7 mouse cellular contexts compared by ENCODE assay signal in the genomic region with DNA sequence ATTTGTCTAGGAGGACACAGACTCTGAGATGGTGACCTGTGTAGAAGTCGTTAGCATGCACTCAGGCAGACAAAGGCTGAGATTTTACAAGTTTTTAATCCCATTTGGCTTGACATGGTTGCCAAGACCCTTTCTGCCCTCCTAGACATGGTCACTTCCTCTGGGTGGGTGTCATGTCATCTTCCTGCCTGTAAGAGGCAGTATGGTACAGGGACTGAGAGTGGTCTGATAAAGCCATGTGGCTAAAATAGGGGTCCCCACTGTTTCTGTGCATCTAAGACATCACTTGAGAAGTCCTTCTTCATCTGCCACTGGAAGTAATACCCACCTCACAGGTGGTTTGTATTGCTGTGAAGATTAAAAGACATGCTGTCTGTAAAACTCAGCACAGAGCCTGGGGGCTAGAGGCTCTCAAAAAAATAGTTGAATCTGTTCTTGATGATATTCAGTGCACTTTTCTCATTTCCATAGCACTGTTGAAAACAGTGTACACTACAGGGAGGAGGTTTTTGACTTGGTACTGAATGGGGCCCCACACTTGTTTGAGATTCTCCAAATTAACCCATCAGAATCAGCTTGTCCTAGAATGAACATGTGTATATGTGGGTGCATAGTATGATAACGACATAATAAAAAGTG. TPM values are rescaled to one million over a fixed set of nuclear protein-coding genes. Genes with fewer than 3 reads are reported as not detected.
DNase-seq lines count a peak whose midpoint lies in the region; ATAC-seq lines count a peak whose summit lies in the region.

No protein-coding gene starts in this region.

- no peak overlapping the region for H3K4me3 ChIP-seq in forebrain, embryonic 15.5 days

- H3K27ac ChIP-seq in forebrain, embryonic 15.5 days (replicated peaks): no peak overlapping the region

- no peaks in the 10 kb centered on the region for H3K36me3 ChIP-seq in forebrain, embryonic 15.5 days

- no peaks in the 10 kb centered on the region for H3K9me3 ChIP-seq in forebrain, embryonic 15.5 days

- no peak overlapping the region for H3K4me2 ChIP-seq in forebrain, embryonic 15.5 days (replicated peaks)

- ATAC-seq in forebrain, embryonic 15.5 days (replicated peaks): peak; percentile 53

- no peak overlapping the region for H3K9ac ChIP-seq in forebrain, embryonic 15.5 days (replicated peaks)

- peak; percentile 13 to 23 for DNase-seq in layer of hippocampus, postnatal 25 days (ENCODE audit: extremely low spot score in 1 of 2, low spot score in 1 of 2)
- no peak for DNase-seq in layer of hippocampus, adult 11-12 months (ENCODE audit: low spot score)
- DNase-seq in R1 (ENCODE audit: low read depth, low spot score): peak; percentile 44
- peak; percentile 30 for DNase-seq in lung, postnatal 14 days
- no peak for DNase-seq in thymus, postnatal 25 days
- no peak for DNase-seq in urinary bladder, adult 18-20 months (ENCODE audit: low spot score in 2 of 2)

- peaks cover 8% of the 10 kb centered on the region; the same call in 1 of the 2 replicates for H3K4me1 ChIP-seq in forebrain, embryonic 15.5 days

- 34% methylated on average over 2 of the region's 2 CpGs for WGBS in forebrain, embryonic 15.5 days

- H3K27me3 ChIP-seq in forebrain, embryonic 15.5 days: peaks cover 5% of the 10 kb centered on the region; the same call in 1 of the 2 replicates

RNA-seq across cellular contexts. Expression of a gene that starts 5.3 kb away (rescaled TPM):
- 100 to 1,000 TPM; 317 to 338 TPM for total RNA-seq in layer of hippocampus, postnatal 25 days (2021)
- 181 TPM in 2 replicates for polyA plus RNA-seq in forebrain, embryonic 15.5 days (2015; fragmentation: Nextera tagmentation; extraction: Ambion mirVana)

Comparison
In these comparisons a context has a peak if more than half of its experiments do, and no peak if none do; other contexts are left out.
1. DNase-seq: peak in layer of hippocampus, postnatal 25 days (2 of 2), R1 (single experiment) and lung, postnatal 14 days (single experiment); none in layer of hippocampus, adult 11-12 months (single experiment), thymus, postnatal 25 days (single experiment) and urinary bladder, adult 18-20 months (0 of 2).